Mouse (Mus musculus) limb, embryonic 13.5 days (tissue): ENCODE data around the gene Eif4e1b. TPM values are rescaled to one million over a fixed set of nuclear protein-coding genes. Genes with fewer than 3 reads are reported as not detected.
"Not testable (repeated sequence)": the region's sequence is repeated elsewhere in the genome, so short reads cannot be mapped to it uniquely, and the experiment has no call there.

ENCODE experiments used
- ATAC-seq: fragments of 200-750 bp; cut with Nextera tagmentation; 2 replicates; pipeline ENCODE4 v1.8.0; 2017; ENCODE audit warnings: low read depth, moderate number of reproducible peaks, moderate TSS enrichment; ENCODE audit not compliant: low FRiP score
- H3K27ac ChIP-seq: fragments of 300-500 bp; sonication (generic); 2 replicates; pipeline ENCODE4 v1.5.1; 2015; ENCODE audit warnings: inconsistent platforms, mild to moderate bottlenecking, moderate library complexity
- H3K27me3 ChIP-seq: fragments of 300-500 bp; sonication (generic); 2 replicates; pipeline ENCODE4 v1.6.1; 2015; ENCODE audit warnings: mild to moderate bottlenecking, inconsistent platforms
- H3K36me3 ChIP-seq: fragments of 300-500 bp; sonication (generic); 2 replicates; pipeline ENCODE4 v1.6.1; 2015; ENCODE audit warnings: inconsistent platforms, mild to moderate bottlenecking, moderate library complexity
- H3K4me1 ChIP-seq: fragments of 300-500 bp; sonication (generic); 2 replicates; pipeline ENCODE4 v1.6.1; 2015; ENCODE audit warnings: inconsistent platforms
- H3K4me2 ChIP-seq: fragments of 300-500 bp; sonication (generic); replicated peaks from 2 replicates; pipeline ENCODE4 v1.6.1; 2015; ENCODE audit warnings: inconsistent platforms, mild to moderate bottlenecking, moderate library complexity
- H3K4me3 ChIP-seq: fragments of 300-500 bp; sonication (generic); 2 replicates; pipeline ENCODE4 v1.5.1; 2015; ENCODE audit warnings: moderate library complexity, mild to moderate bottlenecking, inconsistent platforms
- H3K9ac ChIP-seq: fragments of 300-500 bp; sonication (generic); 2 replicates; pipeline ENCODE4 v1.6.1; 2015; ENCODE audit warnings: mild to moderate bottlenecking, inconsistent platforms
- H3K9me3 ChIP-seq: fragments of 300-500 bp; sonication (generic); 2 replicates; pipeline ENCODE4 v1.6.1; 2016; ENCODE audit warnings: inconsistent platforms
- WGBS: fragments of 180-500 bp; shearing (Covaris S2); methylation state at CpG from one replicate; pipeline ENCODE4 v1.1.7; 2015; 5-methylcytosine and 5-hydroxymethylcytosine counted together
- polyA plus RNA-seq: library from polyadenylated mRNA; unstranded; fragments of >200 nt; fragmentation: Nextera tagmentation; extraction: Ambion mirVana; gene quantifications from 2 replicates; pipeline ENCODE4 v1.2.1, GENCODE M21; 2015

Eif4e1b gene
- polyA plus RNA-seq, 1 experiment from 2014 or later, result not detected

- H3K4me3 ChIP-seq, result peak overlapping the region; percentile 37
- peaks cover 11% of the 10 kb centered on the region for H3K4me1 ChIP-seq
- WGBS, result 4% methylated on average over 44 of the region's 44 CpGs
- no peaks in the 10 kb centered on the region for H3K36me3 ChIP-seq
- peak overlapping the region; percentile 61 for H3K4me2 ChIP-seq
- H3K9ac ChIP-seq, result no peak overlapping the region
- H3K27ac ChIP-seq, result no peak overlapping the region
- no peaks in the 10 kb centered on the region for H3K9me3 ChIP-seq
- peaks cover 75% of the 10 kb centered on the region for H3K27me3 ChIP-seq
- no peak for ATAC-seq
Measured at GRCm38 (mm10) chr13:54765281-54766191, 18.3 kb upstream of the Eif4e1b start.

- peaks cover 68% of the 10 kb centered on the region for H3K27me3 ChIP-seq
- H3K27ac ChIP-seq, result no peak within 1 kb of the TSS
- H3K4me3 ChIP-seq, result peak within 1 kb of the TSS; percentile 37
- peaks cover 11% of the 10 kb centered on the region for H3K4me1 ChIP-seq
- no peak within 1 kb of the TSS for H3K9ac ChIP-seq
- under 1% methylated on average over 35 of the region's 35 CpGs for WGBS
- no peaks in the 10 kb centered on the region for H3K36me3 ChIP-seq
- no peak; the same call in 1 of the 2 replicates for ATAC-seq
- peak within 1 kb of the TSS; percentile 61 for H3K4me2 ChIP-seq
- H3K9me3 ChIP-seq, result no peaks in the 10 kb centered on the region
Measured at GRCm38 (mm10) chr13:54766192-54766768, 17.5 kb upstream of the Eif4e1b start, which contains the start of gene Sncb. Gene Sncb (minus strand): TSS chr13:54766595.

- no peak overlapping the region for H3K9ac ChIP-seq
Measured at GRCm38 (mm10) chr13:54767012-54767411, 16.8 kb upstream of the Eif4e1b start.

GRCm38 (mm10) chr13:54780592-54780991, 3.2 kb upstream of the Eif4e1b start:
- H3K27ac ChIP-seq, result no peak overlapping the region
- WGBS, result 73% methylated on average over 3 of the region's 3 CpGs
- no peaks in the 10 kb centered on the region for H3K27me3 ChIP-seq
- no peak overlapping the region for H3K9ac ChIP-seq
- ATAC-seq, result no peak
- 0 out of 2 replicates have a peak, but pooled peaks cover 3% of the 10 kb centered on the region for H3K4me1 ChIP-seq
- no peak overlapping the region for H3K4me3 ChIP-seq
- no peaks in the 10 kb centered on the region for H3K9me3 ChIP-seq
- no peak overlapping the region for H3K4me2 ChIP-seq
- H3K36me3 ChIP-seq, result no peaks in the 10 kb centered on the region

More at GRCm38 (mm10) chr13:54767012-54767411, 16.8 kb upstream of the Eif4e1b start:
- Histone ChIP-seq H3K27ac (no peak overlapping the region), H3K4me1 (peaks cover 11% of the 10 kb centered on the region), H3K36me3 (no peaks in the 10 kb centered on the region), H3K4me2 (no peak overlapping the region), H3K27me3 (peaks cover 63% of the 10 kb centered on the region), H3K4me3 (no peak overlapping the region), H3K9me3 (no peaks in the 10 kb centered on the region)
- 63% methylated on average over 4 of the region's 4 CpGs for WGBS
- ATAC-seq, result no peak

GRCm38 (mm10) chr13:54781086-54781485, 2.7 kb upstream of the Eif4e1b start:
- ATAC-seq, result no peak
- Histone ChIP-seq H3K4me2 (no peak overlapping the region), H3K36me3 (no peaks in the 10 kb centered on the region), H3K9me3 (no peaks in the 10 kb centered on the region), H3K27ac (no peak overlapping the region), H3K4me3 (no peak overlapping the region), H3K27me3 (no peaks in the 10 kb centered on the region), H3K4me1 (0 out of 2 replicates have a peak, but pooled peaks cover 3% of the 10 kb centered on the region), H3K9ac (no peak overlapping the region)
- 77% methylated on average over 3 of the region's 3 CpGs for WGBS

GRCm38 (mm10) chr13:54783235-54783634, 563 bp upstream of the Eif4e1b start:
- H3K4me2 ChIP-seq, result no peak overlapping the region
- no peak for ATAC-seq
- H3K4me1 ChIP-seq, result 0 out of 2 replicates have a peak, but pooled peaks cover 3% of the 10 kb centered on the region
- 53% methylated on average over 2 of the region's 2 CpGs for WGBS
- H3K27me3 ChIP-seq, result peaks cover 2% of the 10 kb centered on the region
- no peaks in the 10 kb centered on the region for H3K36me3 ChIP-seq
- H3K27ac ChIP-seq, result no peak overlapping the region
- H3K9me3 ChIP-seq, result no peaks in the 10 kb centered on the region
- H3K4me3 ChIP-seq, result no peak overlapping the region
- H3K9ac ChIP-seq, result no peak overlapping the region

- Histone ChIP-seq H3K27me3 (peaks cover 45% of the 10 kb centered on the region), H3K4me1 (peaks cover 16% of the 10 kb centered on the region)
- H3K9ac ChIP-seq, H3K9me3 ChIP-seq, ATAC-seq, H3K4me2 ChIP-seq, H3K36me3 ChIP-seq, H3K4me3 ChIP-seq, H3K27ac ChIP-seq: not testable (repeated sequence)
- WGBS, result 49% methylated on average over 2 of the region's 2 CpGs
Measured at GRCm38 (mm10) chr13:54787591-54787990, 3.8 kb downstream of the Eif4e1b start.

- peak within 1 kb of the TSS; percentile 98 for H3K4me2 ChIP-seq
- H3K4me1 ChIP-seq, result peaks cover 16% of the 10 kb centered on the region
- peak within 1 kb of the TSS; percentile 59 for H3K4me3 ChIP-seq
- H3K27ac ChIP-seq, result no peak within 1 kb of the TSS
- peak within 1 kb of the TSS; percentile 53 for H3K9ac ChIP-seq
- no peaks in the 10 kb centered on the region for H3K9me3 ChIP-seq
- no peaks in the 10 kb centered on the region for H3K36me3 ChIP-seq
- peak; percentile 75 for ATAC-seq
- H3K27me3 ChIP-seq, result peaks cover 58% of the 10 kb centered on the region
- 2% methylated on average over 49 of the region's 49 CpGs for WGBS
Measured at GRCm38 (mm10) chr13:54788740-54789560, 5.2 kb downstream of the Eif4e1b start, which contains the start of gene Tspan17. Gene Tspan17 (plus strand): TSS chr13:54789377.

GRCm38 (mm10) chr13:54789561-54790397, 6.0 kb downstream of the Eif4e1b start:
- H3K4me2 ChIP-seq, result peak overlapping the region; percentile 98
- H3K36me3 ChIP-seq, result no peaks in the 10 kb centered on the region
- peaks cover 16% of the 10 kb centered on the region for H3K4me1 ChIP-seq
- H3K27me3 ChIP-seq, result peaks cover 58% of the 10 kb centered on the region
- no peaks in the 10 kb centered on the region for H3K9me3 ChIP-seq
- peak overlapping the region; percentile 53 for H3K9ac ChIP-seq
- peak; percentile 16; the same call in 1 of the 2 replicates for ATAC-seq
- WGBS, result 1% methylated on average over 38 of the region's 38 CpGs
- no peak overlapping the region for H3K27ac ChIP-seq
- H3K4me3 ChIP-seq, result peak overlapping the region; percentile 59

GRCm38 (mm10) chr13:54792259-54793230, 8.7 kb downstream of the Eif4e1b start:
- H3K9me3 ChIP-seq, result no peaks in the 10 kb centered on the region
- H3K4me1 ChIP-seq, result peaks cover 16% of the 10 kb centered on the region
- H3K4me2 ChIP-seq, result no peak overlapping the region
- no peak for ATAC-seq
- no peak overlapping the region for H3K27ac ChIP-seq
- no peak overlapping the region for H3K9ac ChIP-seq
- H3K36me3 ChIP-seq, result no peaks in the 10 kb centered on the region
- H3K4me3 ChIP-seq, result no peak overlapping the region
- 13% methylated on average over 21 of the region's 21 CpGs for WGBS
- peaks cover 67% of the 10 kb centered on the region for H3K27me3 ChIP-seq
